Mouse (Mus musculus) monocyte, adult 5-6 weeks (primary cell): ENCODE measurements around the gene Aknad1. TPM values are rescaled to one million over a fixed set of nuclear protein-coding genes. Genes with fewer than 3 reads are reported as not detected.

Source experiments
- ATAC-seq: fragments of 153-309, 156-312 bp; replicated peaks from 2 replicates; pipeline ENCODE4 v1.8.0; 2017; ENCODE audit warnings: mild to moderate bottlenecking; ENCODE audit not compliant: low TSS enrichment, insufficient number of reproducible peaks, severe bottlenecking, poor library complexity, low FRiP score
- total RNA-seq: library from RNA; stranded (forward); fragments of 200-1000, 200-491, 200-594 nt; gene quantifications from 3 replicates; pipeline ENCODE4 v1.2.3, GENCODE M21; 2017

Aknad1 gene
- total RNA-seq, 1 experiment from 2014 or later, result not detected

DNA sequence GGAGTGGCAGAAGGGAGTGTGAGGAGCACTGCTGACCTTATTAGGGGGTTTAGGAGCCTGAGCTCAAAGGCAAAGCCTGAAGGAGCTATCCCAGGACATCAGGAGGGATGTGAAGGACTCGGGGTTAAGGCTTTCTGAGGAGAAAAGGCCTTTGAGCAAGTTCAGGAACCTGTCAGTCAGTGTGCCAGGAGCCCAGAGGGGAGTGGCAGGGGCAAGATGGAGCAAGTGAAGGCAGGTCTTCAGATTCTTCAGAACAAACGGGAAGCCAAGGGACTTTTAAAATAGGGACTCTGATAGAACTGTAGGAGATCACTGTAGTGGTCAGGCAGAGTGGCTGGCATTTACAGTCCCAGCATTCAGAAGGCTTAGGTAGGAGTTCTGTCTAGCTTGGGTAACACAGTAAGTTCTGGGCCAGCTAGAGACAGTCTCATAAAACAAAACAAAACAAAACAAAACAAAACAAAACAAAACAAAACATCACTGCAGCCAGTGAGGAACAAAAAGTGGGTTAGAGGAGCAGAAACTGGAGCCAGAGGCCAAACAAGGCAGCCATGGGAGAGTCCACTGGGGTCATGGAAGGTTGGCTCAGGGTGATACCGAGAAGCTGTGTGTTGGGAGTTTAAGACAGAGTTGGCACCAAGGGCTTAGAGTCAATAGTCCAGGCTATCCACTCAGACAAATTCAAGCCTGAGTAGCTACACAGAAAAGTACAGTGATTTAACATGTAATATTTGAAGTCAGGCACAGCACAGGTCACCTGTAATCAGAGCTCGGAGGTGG lies 39.5 kb downstream of the Aknad1 start:
- ATAC-seq, result no peak

- ATAC-seq, result no peak
Observed at GRCm38 (mm10) chr3:108781238-108781883, 41.9 kb downstream of the Aknad1 start.

- no peak for ATAC-seq
Observed at GRCm38 (mm10) chr3:108781884-108782270, 42.4 kb downstream of the Aknad1 start.

GRCm38 (mm10) chr3:108782364-108782895 lies 43.0 kb downstream of the Aknad1 start:
- ATAC-seq, result no peak

DNA sequence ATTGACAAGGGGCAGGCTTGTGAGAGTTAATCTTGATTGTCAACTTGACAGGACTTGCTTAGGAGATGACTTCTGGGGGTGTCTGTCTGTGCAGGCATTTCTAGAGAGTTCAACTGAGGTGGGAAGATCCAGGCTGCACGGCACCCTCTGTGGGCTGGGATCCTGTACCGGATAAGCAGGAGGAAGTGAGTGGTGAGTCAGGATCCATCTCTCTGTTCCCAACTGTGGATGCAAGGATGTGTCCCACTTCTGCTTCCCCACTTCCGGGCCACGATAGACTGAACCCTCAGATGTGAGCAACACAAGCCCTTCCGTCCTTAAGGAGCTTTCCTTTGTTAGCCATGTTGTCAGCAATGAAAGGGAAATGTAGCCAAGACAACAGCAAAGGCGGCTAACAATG lies 47.1 kb downstream of the Aknad1 start:
- ATAC-seq, result no peak

DNA sequence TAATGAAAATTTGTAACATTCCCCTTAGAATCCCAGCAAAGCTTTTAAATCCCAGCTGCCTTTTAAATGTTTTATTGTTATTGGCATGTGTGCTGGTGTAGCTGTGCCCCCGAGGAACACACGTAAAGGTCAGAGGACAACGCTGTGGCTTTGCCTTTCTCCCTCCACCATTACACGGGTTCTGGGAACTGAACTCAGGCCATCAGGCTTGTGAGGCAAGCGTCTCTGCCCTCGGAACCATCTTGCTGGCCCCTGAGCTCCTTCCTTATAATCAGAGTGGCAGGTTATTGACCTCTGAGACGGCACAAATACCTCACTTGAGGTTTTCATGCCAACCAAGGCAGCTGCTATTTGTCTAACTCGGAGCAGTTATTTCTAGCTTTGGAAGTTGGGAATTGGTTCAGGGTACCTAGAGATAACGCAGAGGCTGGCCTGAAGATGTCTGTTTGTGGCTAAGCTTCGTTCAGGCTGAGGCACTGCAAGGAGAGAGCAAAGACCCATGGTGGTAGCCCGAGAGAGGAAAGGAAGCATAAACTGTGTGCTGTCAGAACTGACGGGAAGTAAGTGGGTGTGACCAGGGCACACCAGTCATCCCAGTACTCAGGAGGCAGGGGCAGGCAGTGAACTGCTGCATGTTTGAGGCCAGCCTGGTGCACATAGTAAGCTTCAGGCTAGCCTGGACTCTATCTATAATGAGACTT lies 48.4 kb downstream of the Aknad1 start:
- ATAC-seq, result no peak

- no peak for ATAC-seq
Observed at GRCm38 (mm10) chr3:108788455-108788794, 49.0 kb downstream of the Aknad1 start.

- ATAC-seq, result no peak
Observed at GRCm38 (mm10) chr3:108789299-108789698, 49.8 kb downstream of the Aknad1 start.

DNA sequence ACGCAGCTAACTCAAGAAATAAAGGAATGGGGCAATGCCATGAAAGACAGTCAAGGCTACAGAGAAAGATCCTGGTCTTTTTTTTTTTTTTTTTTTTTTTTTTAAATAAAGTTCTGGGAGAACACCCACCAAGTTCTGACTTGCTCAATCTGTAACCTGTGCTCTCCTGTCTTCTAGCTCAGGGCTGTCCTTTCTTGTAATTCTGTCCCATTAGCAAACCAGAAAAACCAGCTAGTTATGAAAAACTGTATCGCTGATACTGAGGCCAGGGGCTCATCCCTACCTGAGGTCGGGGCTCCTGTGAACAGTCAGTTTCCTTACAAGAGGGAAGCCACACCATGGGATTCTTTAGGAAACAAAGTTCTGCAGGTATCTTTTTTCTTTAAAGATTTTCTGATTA lies 51.0 kb downstream of the Aknad1 start:
- ATAC-seq, result no peak

DNA sequence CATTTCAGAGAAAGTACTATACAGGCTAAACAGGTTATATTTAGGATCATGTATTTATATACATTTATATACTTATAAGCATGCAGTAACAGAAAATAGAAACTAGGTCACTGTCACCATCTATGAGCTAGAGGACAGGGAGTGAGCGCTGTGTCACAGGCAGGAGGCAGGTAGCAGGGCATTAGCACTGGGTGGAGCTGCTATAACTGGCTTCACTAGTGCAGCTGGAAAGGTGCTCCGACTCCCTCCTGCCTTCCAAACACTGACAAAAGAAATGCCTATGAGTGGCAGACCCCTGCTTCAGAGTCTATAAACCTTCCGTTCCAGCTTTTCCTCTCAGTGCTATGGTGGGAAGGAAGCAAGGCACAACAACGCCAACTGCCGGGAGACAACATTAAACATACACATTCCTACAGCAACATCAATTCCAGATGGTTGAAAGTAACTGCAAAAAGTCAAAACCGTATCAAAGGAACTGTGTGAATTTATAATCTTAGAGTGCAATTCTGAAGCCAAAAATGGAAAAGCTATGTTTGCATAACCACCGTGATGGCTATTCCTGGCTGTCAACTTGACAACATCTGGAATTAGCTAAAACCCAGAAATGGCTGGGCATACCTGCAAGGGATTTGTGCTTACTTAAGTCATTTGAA lies 51.7 kb downstream of the Aknad1 start:
- ATAC-seq, result no peak

GRCm38 (mm10) chr3:108792420-108792819 lies 53.0 kb downstream of the Aknad1 start:
- no peak for ATAC-seq

DNA sequence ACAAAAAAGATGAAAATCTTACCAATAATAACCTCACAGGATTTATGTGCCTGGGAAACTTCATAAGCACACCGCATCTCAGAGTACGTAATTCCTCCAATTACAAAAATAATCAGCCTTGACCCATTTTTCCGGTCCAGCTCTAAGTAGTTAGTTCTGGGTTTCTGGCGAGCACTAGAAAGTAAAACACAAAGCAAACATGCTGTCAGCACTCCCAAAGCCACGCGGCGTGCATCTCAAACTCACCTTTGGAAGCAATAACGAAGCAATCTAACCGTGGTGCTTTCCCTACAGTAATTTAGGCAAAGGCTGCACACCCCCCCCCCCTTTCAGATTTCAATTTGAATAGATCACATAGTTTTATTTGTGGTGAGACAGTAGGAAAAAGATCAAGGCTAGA lies 55.3 kb downstream of the Aknad1 start:
- no peak for ATAC-seq

DNA sequence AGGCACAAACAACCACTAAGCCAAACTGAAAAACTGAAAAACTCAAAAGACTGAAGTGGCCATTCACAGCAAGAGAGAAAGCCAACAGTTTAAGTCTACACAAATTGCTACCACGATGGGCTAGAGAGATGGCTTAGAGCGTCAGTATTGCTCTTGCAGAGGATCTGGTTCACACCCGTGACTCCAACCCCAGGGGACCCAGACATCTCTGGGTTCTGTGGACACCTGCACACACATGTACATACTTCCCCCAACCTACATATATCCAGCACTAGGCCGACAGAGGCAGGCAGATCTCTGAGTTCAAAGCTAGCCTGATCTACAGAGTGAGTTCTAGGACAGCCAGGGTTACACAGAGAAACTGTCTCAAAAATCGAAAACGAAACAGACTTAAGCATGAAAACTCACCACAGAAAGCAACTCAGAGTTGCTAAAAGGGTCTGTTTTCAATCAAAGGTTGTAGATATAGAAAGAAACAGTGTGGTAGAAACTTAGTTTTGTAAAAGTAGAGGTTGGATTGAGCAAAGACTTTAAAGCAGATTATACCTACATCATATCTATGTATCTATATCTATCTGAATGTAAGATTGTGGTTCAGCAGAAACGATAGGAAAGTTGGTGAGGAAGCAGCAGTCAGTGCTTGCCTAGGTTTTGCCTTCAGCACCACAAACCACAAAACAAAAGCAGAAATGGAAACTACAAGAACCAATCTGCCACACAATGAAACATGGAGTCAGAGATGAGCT lies 56.3 kb downstream of the Aknad1 start:
- peak; percentile 53 for ATAC-seq

DNA sequence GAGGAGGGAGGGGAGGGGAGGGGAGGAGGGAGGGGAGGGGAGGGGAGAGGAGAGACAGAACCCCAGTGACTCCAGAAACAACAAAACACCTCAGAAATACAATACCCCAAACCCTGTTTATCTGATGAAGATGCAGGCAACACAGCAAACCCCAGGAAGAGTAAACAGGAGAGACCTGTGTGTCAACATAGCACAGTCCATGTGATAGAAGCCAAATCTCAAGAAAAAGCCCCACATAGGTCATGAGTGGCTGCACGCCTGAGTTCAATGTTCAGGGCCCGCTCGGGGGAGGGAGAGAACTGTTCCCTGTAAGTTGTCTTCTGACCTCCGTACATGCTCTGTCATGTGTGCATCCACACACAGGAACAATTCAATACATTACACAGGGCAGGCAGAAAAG lies 56.9 kb downstream of the Aknad1 start:
- no peak for ATAC-seq

GRCm38 (mm10) chr3:108797723-108798122 lies 58.3 kb downstream of the Aknad1 start:
- peak; percentile 81 for ATAC-seq

DNA sequence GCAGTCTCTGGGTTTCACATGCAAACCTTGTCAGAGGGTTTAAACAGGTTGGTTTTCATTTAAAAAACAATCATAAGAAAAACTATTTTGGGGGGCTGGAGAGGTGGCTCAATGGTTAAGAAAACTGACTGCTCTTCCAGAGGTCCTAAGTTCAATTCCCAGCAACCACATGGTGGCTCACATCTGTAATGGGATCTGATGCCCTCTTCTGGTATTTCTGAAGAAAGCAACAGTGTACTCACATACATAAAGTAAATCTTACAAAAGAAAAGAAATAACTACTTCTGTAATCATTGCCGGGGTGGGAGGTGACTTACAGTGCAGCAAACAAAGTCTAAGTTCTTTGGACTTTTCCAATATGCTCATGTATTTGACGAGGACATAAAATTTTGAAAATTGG lies 58.9 kb downstream of the Aknad1 start:
- no peak for ATAC-seq

DNA sequence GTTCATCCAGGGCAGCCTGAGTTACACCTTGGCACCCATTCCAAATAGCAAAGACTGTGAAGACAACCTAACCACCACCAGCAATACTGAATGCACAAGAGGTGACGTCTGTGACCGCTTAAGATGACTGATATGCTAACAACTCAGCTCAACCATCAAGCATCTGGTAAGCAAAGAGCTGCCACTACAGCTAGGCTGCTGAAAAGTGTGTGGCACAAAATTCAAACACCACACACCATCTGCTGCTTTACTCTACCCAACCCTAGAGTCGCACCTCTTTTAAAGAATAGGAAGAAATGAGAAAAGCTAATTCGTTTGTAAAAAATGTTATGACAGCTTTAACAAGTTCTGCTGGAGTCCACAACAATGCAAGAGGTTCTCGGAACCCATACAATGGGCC lies 66.2 kb downstream of the Aknad1 start:
- no peak for ATAC-seq

- ATAC-seq, result no peak
Observed at GRCm38 (mm10) chr3:108810747-108811263, 71.3 kb downstream of the Aknad1 start.
